ENCODE assay signal across 28 mouse cellular contexts in the genomic region with DNA sequence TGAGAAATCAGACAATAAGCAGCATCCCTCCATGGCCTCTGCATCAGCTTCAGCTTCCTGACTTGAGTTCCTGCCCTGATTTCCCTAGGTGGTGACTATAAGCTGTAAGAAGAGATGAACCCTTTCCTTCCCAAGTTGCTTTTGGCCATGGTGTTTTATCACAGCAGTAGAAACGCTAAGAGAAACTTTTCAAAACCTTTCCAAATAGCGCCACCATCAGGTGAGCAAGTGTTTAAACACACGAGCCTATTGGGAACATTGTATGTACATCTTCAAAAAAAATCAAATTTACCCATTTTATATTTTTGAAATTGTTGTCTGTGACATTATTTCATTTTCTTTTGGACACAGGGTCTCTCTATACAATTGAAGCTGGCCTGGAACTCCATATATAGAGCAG. TPM values are rescaled to one million over a fixed set of nuclear protein-coding genes. Genes with fewer than 3 reads are reported as not detected.
DNase-seq lines count a peak whose midpoint lies in the region; ATAC-seq and TF ChIP-seq lines count a peak whose summit lies in the region.
"Had no signal": no experiment of that assay in that cellular context is flagged by ENCODE, and none has a peak within 500 bp of the region (broad histone marks: within the 10 kb centered on the region; RNA-seq: fewer than 3 reads in every experiment).

No protein-coding gene starts in this region.

- POLR2A ChIA-PET in Patski (lab: Charles Lee), result no interaction called here

- CTCF ChIA-PET in Patski (lab: Charles Lee), result interaction anchor here (0.9 to 1.5 kb wide), 2 partner anchors 32 to 40 kb away, joined by 3 read pairs; no protein-coding TSS in a partner anchor

- intact Hi-C loops in heart, adult 2 months (cut with DNase I), result no loop called here
- intact Hi-C loops in heart, postnatal 25 days (cut with DNase I), result no loop called here

- no peak for ATAC-seq in liver, postnatal 0 days
- ATAC-seq in liver, embryonic 11.5 days (replicated peaks; ENCODE audit: low FRiP score), result no peak
- no peak for ATAC-seq in Patski
- ATAC-seq in inflammation-experienced regulatory T-cells, adult 6 months, result no peak
- ATAC-seq: forebrain, embryonic 15.5 days; hindbrain, embryonic 16.5 days had no signal

- no peaks in the 10 kb centered on the region for H3K9me3 ChIP-seq in liver, postnatal 0 days (ENCODE audit: low read length)
- no peaks in the 10 kb centered on the region for H3K9me3 ChIP-seq in liver, embryonic 11.5 days (ENCODE audit: control insufficient read depth, low read length)
- H3K9me3 ChIP-seq: forebrain, embryonic 12.5 days; forebrain, embryonic 15.5 days; heart, embryonic 10.5 days; hindbrain, embryonic 10.5 days; hindbrain, embryonic 13.5 days had no signal

- no peak for TF ChIP-seq POLR2A in heart, adult 2 months (IDR thresholded peaks at IDR 0.05; ENCODE audit: insufficient read depth, low read depth, low read length)

- H3K4me3 ChIP-seq in heart, adult 2 months, result no peak overlapping the region
- no peak overlapping the region for H3K4me3 ChIP-seq in liver, postnatal 0 days (ENCODE audit: low read depth, low read length)
- no peak overlapping the region for H3K4me3 ChIP-seq in liver, embryonic 11.5 days (ENCODE audit: low read depth, low read length)
- H3K4me3 ChIP-seq: embryonic facial prominence, embryonic 10.5 days; embryonic facial prominence, embryonic 13.5 days; erythroblast, embryonic 14.5 days; forebrain, embryonic 12.5 days; forebrain, embryonic 15.5 days; heart, embryonic 10.5 days; hindbrain, embryonic 10.5 days; hindbrain, embryonic 13.5 days had no signal

- H3K4me2 ChIP-seq in liver, postnatal 0 days (ENCODE audit: low read depth, low read length), result no peak overlapping the region
- H3K4me2 ChIP-seq in liver, embryonic 11.5 days, result no peak overlapping the region
- H3K4me2 ChIP-seq: embryonic facial prominence, embryonic 13.5 days; forebrain, embryonic 12.5 days; forebrain, embryonic 15.5 days; hindbrain, embryonic 13.5 days had no signal

- H3K4me1 ChIP-seq in heart, adult 2 months (ENCODE audit: control insufficient read depth, insufficient read depth, low read length), result no peaks in the 10 kb centered on the region
- no peaks in the 10 kb centered on the region for H3K4me1 ChIP-seq in liver, postnatal 0 days (ENCODE audit: insufficient read depth)
- H3K4me1 ChIP-seq in liver, embryonic 11.5 days (replicated peaks; ENCODE audit: control insufficient read depth, insufficient read depth, low read length), result no peaks in the 10 kb centered on the region
- H3K4me1 ChIP-seq: embryonic facial prominence, embryonic 13.5 days; forebrain, embryonic 12.5 days; forebrain, embryonic 15.5 days had no signal

- H3K79me2 ChIP-seq in heart, adult 2 months (replicated peaks; ENCODE audit: control insufficient read depth, insufficient read depth, low read length), result no peaks in the 10 kb centered on the region

- H3K27ac ChIP-seq in heart, adult 2 months, result no peak overlapping the region
- H3K27ac ChIP-seq in liver, postnatal 0 days (ENCODE audit: low read depth), result no peak overlapping the region
- no peak overlapping the region for H3K27ac ChIP-seq in liver, embryonic 11.5 days (ENCODE audit: low read depth, low read length)
- H3K27ac ChIP-seq: embryonic facial prominence, embryonic 10.5 days; embryonic facial prominence, embryonic 13.5 days; forebrain, embryonic 12.5 days; forebrain, embryonic 15.5 days; heart, embryonic 10.5 days; hindbrain, embryonic 10.5 days; hindbrain, embryonic 13.5 days had no signal

- no peaks in the 10 kb centered on the region for H3K27me3 ChIP-seq in heart, adult 2 months (ENCODE audit: control insufficient read depth, insufficient read depth, low read length)
- H3K27me3 ChIP-seq in liver, postnatal 0 days (ENCODE audit: insufficient read depth, low read length), result no peaks in the 10 kb centered on the region
- H3K27me3 ChIP-seq in liver, embryonic 11.5 days (replicated peaks; ENCODE audit: control insufficient read depth, insufficient read depth, low read length), result no peaks in the 10 kb centered on the region
- peaks cover 23% of the 10 kb centered on the region for H3K27me3 ChIP-seq in Patski
- H3K27me3 ChIP-seq: embryonic facial prominence, embryonic 13.5 days; forebrain, embryonic 12.5 days; forebrain, embryonic 15.5 days; hindbrain, embryonic 13.5 days had no signal

- H3K9ac ChIP-seq in heart, adult 2 months (ENCODE audit: low read depth, low read length), result no peak overlapping the region
- no peak overlapping the region for H3K9ac ChIP-seq in liver, postnatal 0 days (replicated peaks)
- H3K9ac ChIP-seq in liver, embryonic 11.5 days (ENCODE audit: low read depth, low read length), result no peak overlapping the region
- H3K9ac ChIP-seq: embryonic facial prominence, embryonic 13.5 days; forebrain, embryonic 12.5 days; forebrain, embryonic 15.5 days; hindbrain, embryonic 13.5 days had no signal

- no peak for TF ChIP-seq EP300 in heart, adult 2 months (IDR thresholded peaks at IDR 0.05; ENCODE audit: insufficient read depth, low read depth, low read length)
- TF ChIP-seq EP300 in liver, postnatal 0 days (IDR thresholded peaks at IDR 0.05; ENCODE audit: low read depth), result no peak

- TF ChIP-seq CTCF in heart, adult 2 months (IDR thresholded peaks at IDR 0.05), result 0 out of 2 replicates have a peak, but pooled peaks have one; percentile 11
- TF ChIP-seq CTCF in liver, postnatal 0 days (IDR thresholded peaks at IDR 0.05; ENCODE audit: low read depth), result 0 out of 2 replicates have a peak, but pooled peaks have one; percentile 3
- TF ChIP-seq CTCF in Patski (IDR thresholded peaks at IDR 0.05), result peak; percentile 43

- H3K36me3 ChIP-seq in heart, adult 2 months (ENCODE audit: control insufficient read depth, insufficient read depth, low read length), result no peaks in the 10 kb centered on the region
- no peaks in the 10 kb centered on the region for H3K36me3 ChIP-seq in liver, postnatal 0 days (replicated peaks; ENCODE audit: insufficient read depth, low read length)
- no peaks in the 10 kb centered on the region for H3K36me3 ChIP-seq in liver, embryonic 11.5 days (ENCODE audit: control insufficient read depth, insufficient read depth, low read length)
- H3K36me3 ChIP-seq: embryonic facial prominence, embryonic 10.5 days; embryonic facial prominence, embryonic 13.5 days; forebrain, embryonic 12.5 days; forebrain, embryonic 15.5 days; G1E; heart, embryonic 10.5 days; hindbrain, embryonic 10.5 days; hindbrain, embryonic 13.5 days had no signal

- in situ Hi-C loops in Patski (cut with MboI; ENCODE audit: low pct_unique_long_range_greater_than_20kb), result no loop called here

- WGBS in heart, adult 2 months, result 71% methylated on average over 3 of the region's 3 CpGs
- 57% methylated on average over 3 of the region's 3 CpGs for WGBS in liver, postnatal 0 days (ENCODE audit: insufficient replicate concordance)
- WGBS in liver, embryonic 11.5 days, result 70% methylated on average over 3 of the region's 3 CpGs

- DNase-seq in heart, adult 2 months, result no peak
- DNase-seq in heart, postnatal 25 days (ENCODE audit: low spot score), result no peak
- DNase-seq in liver, postnatal 0 days, result no peak
- no peak for DNase-seq in liver, embryonic 11.5 days (ENCODE audit: low spot score)
- DNase-seq in Patski (ENCODE audit: low read depth, low spot score), result no peak
- DNase-seq in induced T-regulatory cell, adult 2 months (ENCODE audit: low read depth), result peak; percentile 31
- no peak for DNase-seq in left cerebral cortex, adult 8-10 months (ENCODE audit: low spot score in 2 of 2)
- DNase-seq: adrenal gland, adult 2 months; adrenal gland, postnatal 14 days; cerebellum, adult 11 months; cerebellum, adult 8-10 months; cerebellum, postnatal 10 days; cerebellum, postnatal 36 days; embryo, embryonic 11 days; gastrocnemius, postnatal 25 days; heart, adult 18-20 months; heart, postnatal 36 days had no signal

RNA-seq across cellular contexts. Expression of a gene that starts 23.6 kb away (rescaled TPM):
- total RNA-seq in heart, adult 2 months (2021), result 1 to 10 TPM; 2.0 to 3.3 TPM
- polyA plus RNA-seq in heart, adult 2 months (2012; rRNA removed), result 0.84 and 2.0 TPM in 2 replicates
- total RNA-seq in heart, postnatal 25 days (2021), result 1 to 10 TPM; 2.3 to 2.8 TPM
- polyA plus RNA-seq in liver, postnatal 0 days (2015; fragmentation: Nextera tagmentation; extraction: Ambion mirVana), result 0.04 TPM in 2 replicates
- polyA plus RNA-seq in liver, embryonic 11.5 days (2014; fragmentation: Nextera tagmentation; extraction: Ambion mirVana), result 0.19 and 0.45 TPM in 2 replicates
- 0.04 TPM for polyA plus RNA-seq in Patski (2021)
- not detected for polyA plus RNA-seq in inflammation-experienced regulatory T-cells, adult 6 months (2017; shearing (Covaris generic))
- 10 to 100 TPM; 20.8 to 25.7 (median 23.3) TPM for total RNA-seq in left cerebral cortex, adult 8-10 months (2022)
- polyA plus RNA-seq: G1E had no signal

RNA-seq across cellular contexts. Expression of a gene that starts 42.0 kb away (rescaled TPM):
- total RNA-seq in heart, adult 2 months (2021), result 1 to 10 TPM; 6.7 to 7.5 TPM
- polyA plus RNA-seq in heart, adult 2 months (2012; rRNA removed), result 14.8 and 21.5 TPM in 2 replicates
- 1 to 10 TPM; 7.4 to 8.4 TPM for total RNA-seq in heart, postnatal 25 days (2021)
- polyA plus RNA-seq in liver, postnatal 0 days (2015; fragmentation: Nextera tagmentation; extraction: Ambion mirVana), result 13.4 and 13.8 TPM in 2 replicates
- polyA plus RNA-seq in liver, embryonic 11.5 days (2014; fragmentation: Nextera tagmentation; extraction: Ambion mirVana), result 58.0 and 58.3 TPM in 2 replicates
- 40.7 TPM for polyA plus RNA-seq in Patski (2021)
- polyA plus RNA-seq in inflammation-experienced regulatory T-cells, adult 6 months (2017; shearing (Covaris generic)), result 10 to 100 TPM; 34.8 to 40.5 (median 39.0) TPM
- total RNA-seq in left cerebral cortex, adult 8-10 months (2022), result 10 to 100 TPM; 29.0 to 37.4 (median 31.7) TPM

RNA-seq across cellular contexts. Expression of a gene that starts 59.9 kb away (rescaled TPM):
- 10 to 100 TPM; 55.7 to 67.5 TPM for total RNA-seq in heart, adult 2 months (2021)
- polyA plus RNA-seq in heart, adult 2 months (2012; rRNA removed), result 56.2 and 58.2 TPM in 2 replicates
- 10 to 100 TPM; 49.2 to 56.9 TPM for total RNA-seq in heart, postnatal 25 days (2021)
- 9.4 and 9.8 TPM in 2 replicates for polyA plus RNA-seq in liver, postnatal 0 days (2015; fragmentation: Nextera tagmentation; extraction: Ambion mirVana)
- polyA plus RNA-seq in liver, embryonic 11.5 days (2014; fragmentation: Nextera tagmentation; extraction: Ambion mirVana), result 8.3 and 8.7 TPM in 2 replicates
- 354 TPM for polyA plus RNA-seq in Patski (2021)
- 10 to 100 TPM; 41.1 to 46.1 (median 42.2) TPM for polyA plus RNA-seq in inflammation-experienced regulatory T-cells, adult 6 months (2017; shearing (Covaris generic))
- total RNA-seq in left cerebral cortex, adult 8-10 months (2022), result 10 to 100 TPM; 33.6 to 51.4 (median 41.9) TPM
